Mouse (Mus musculus) Patski (cell line): ENCODE results near the gene Cdk14. TPM values are rescaled to one million over a fixed set of nuclear protein-coding genes. Genes with fewer than 3 reads are reported as not detected.

ENCODE experiments used
- ATAC-seq: fragments of 100-300 bp; one replicate; pipeline ENCODE4 v1.8.0; 2021
- CTCF ChIA-PET: fragments of 350-600 bp; sonication (Branson Sonifier 250); formaldehyde crosslinking; loops from one replicate; lab custom pipeline; 2022; ENCODE audit warnings: inconsistent platforms; lab: Charles Lee
- POLR2A ChIA-PET: fragments of 350-600 bp; sonication (Branson Sonifier 250); formaldehyde crosslinking; loops from one replicate; lab custom pipeline; 2022; ENCODE audit warnings: antibody characterized with exemption, inconsistent platforms; lab: Charles Lee
- DNase-seq: peaks from one replicate; pipeline ENCODE4 v3.0.0-alpha.2; 2011; ENCODE audit warnings: low read depth, low spot score
- H3K27me3 ChIP-seq: fragments of 371-371 bp; one replicate; pipeline ENCODE4 v1.5.1; 2021
- CTCF ChIP-seq: fragments of 100-300 bp; IDR thresholded peaks from one replicate; pipeline ENCODE4 v1.5.1; 2021
- in situ Hi-C: fragments of 300-500 bp; cut with MboI; formaldehyde crosslinking; loops from 3 replicates; pipeline ENCODE4 v1.11.1; 2018; ENCODE audit warnings: low pct_unique_long_range_greater_than_20kb, mixed read lengths
- polyA plus RNA-seq: library from polyadenylated mRNA; unstranded; gene quantifications from one replicate; pipeline ENCODE4 v1.2.3, GENCODE M21; 2021

Cdk14 gene
- polyA plus RNA-seq, 1 experiment from 2014 or later: 21.7 TPM

DNA sequence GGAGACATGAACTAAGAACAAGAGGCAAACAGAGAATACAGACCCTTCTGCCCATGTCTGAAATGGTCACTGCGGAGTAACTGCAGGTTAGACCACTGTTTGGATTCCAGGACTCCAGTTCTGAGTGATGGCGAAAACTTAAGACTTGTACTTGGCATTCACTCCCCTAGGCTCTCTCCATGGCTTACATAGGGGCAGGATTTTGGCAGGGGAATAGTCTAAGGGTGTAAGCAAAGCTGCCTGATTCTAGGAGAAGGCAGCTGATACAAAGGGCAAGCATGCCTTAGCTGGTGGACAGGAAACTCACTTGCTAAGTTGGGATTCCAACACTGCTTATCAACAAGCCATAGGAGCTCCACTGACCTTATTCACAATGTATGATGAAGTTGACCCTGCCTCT lies 521.9 kb downstream of the Cdk14 start:
- no peak for TF ChIP-seq CTCF
- POLR2A ChIA-PET: interaction anchor here (0.6 kb wide), 1 partner anchor 19 kb away, joined by 3 read pairs; no protein-coding TSS in a partner anchor
- H3K27me3 ChIP-seq: no peaks in the 10 kb centered on the region
- DNase-seq (no peak), ATAC-seq (no peak)
- in situ Hi-C loops: no loop called here
- CTCF ChIA-PET: interaction anchor here (0.7 to 1.2 kb wide), 3 partner anchors 14 to 19 kb away, joined by 3 read pairs; no protein-coding TSS in a partner anchor

DNA sequence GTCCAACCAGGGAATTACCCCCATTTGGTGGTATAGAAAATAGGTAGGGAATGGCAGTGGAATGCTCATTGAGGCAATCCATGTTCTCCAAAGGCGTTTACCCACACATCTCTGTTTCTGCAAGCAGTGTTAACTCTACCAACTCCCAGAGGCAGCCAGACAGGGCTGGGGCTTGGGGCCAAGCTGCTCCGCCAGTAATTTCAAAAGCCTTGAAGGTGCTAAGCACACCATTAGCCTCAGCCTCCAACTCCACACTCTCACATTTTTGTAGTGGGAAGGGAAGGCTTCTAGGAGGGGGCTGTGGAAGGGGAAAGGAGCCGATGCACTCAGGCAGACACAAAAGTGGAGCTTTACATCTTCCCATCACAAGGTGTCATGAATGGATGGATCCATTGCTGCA lies 525.1 kb downstream of the Cdk14 start:
- DNase-seq: no peak
- ChIA-PET CTCF (interaction anchor here (1.5 kb wide), 1 partner anchor 14 kb away, joined by 3 read pairs; no protein-coding TSS in a partner anchor), POLR2A (no interaction called here)
- TF ChIP-seq CTCF: no peak
- no peaks in the 10 kb centered on the region for H3K27me3 ChIP-seq
- ATAC-seq: no peak
- in situ Hi-C loops: no loop called here

DNA sequence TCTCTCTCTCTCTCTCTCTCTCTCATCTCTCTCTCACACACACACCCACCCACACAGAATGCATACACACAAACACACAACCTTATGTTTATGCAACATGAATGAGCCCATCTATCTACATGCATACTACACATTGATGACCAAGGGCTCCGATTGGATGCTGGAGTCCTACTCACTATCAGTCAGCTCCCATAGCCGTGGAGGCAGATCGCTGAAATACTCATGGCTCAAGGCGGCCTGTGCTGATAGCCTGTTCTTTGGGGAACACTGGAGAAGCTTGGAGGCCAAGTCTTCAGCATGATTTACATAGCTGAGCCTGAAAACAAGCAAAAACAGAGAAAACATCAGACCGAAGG lies 526.3 kb downstream of the Cdk14 start:
- ChIA-PET POLR2A (no interaction called here), CTCF (no interaction called here)
- H3K27me3 ChIP-seq: no peaks in the 10 kb centered on the region
- no peak for DNase-seq
- no peak for TF ChIP-seq CTCF
- in situ Hi-C loops: no loop called here
- ATAC-seq: no peak

DNA sequence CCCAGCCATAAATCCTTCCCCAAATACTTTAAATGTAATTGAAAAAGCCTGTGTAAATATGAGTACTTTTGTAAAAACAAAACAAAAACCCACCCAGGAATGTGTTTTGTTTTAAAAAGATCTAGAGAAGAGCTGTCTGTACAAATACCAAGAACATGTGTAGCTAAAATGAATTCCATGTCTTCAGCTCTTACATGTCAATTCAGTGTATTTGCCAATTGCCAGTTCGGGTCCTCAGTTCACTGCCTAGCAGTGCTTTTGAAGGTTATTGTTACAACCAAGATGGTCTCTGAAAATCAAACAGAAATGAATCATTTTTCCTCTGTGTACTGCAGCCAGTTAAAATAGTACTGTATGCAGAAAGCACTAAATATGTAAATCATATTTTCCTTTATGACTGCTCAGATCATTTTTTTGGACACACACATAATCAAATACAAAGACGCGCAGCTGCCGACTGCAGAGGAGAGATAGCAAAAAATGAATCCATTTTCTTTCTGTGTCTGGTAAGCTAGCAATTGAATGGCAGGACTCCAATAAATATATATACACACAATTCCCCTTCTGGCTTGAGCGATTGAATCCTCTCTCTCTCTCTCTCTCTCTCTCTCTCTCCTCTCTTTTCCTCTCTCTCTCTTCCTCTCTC lies 526.8 kb downstream of the Cdk14 start:
- ChIA-PET POLR2A (no interaction called here), CTCF (no interaction called here)
- DNase-seq (no peak), ATAC-seq (no peak)
- no peaks in the 10 kb centered on the region for H3K27me3 ChIP-seq
- no peak for TF ChIP-seq CTCF
- in situ Hi-C loops: no loop called here

DNA sequence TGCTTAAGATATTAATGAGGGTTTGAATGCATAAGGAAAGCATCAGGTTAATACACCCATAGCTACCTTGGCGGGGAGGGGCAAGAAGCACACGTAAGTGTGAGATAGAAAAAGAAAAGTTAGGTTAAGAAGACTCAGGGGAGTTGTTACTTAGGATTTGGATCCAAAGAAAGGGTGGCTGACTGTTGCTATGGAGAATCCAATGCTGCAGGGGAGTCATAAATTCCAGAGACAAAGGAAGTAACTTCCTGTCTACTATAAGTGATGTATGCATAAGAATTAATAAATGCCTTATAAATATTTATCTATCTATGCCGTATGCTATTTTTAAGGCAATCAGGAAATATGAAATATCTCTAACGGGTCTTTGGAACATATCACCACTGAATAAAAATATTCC lies 527.4 kb downstream of the Cdk14 start:
- in situ Hi-C loops: no loop called here
- CTCF ChIA-PET: no interaction called here
- POLR2A ChIA-PET: no interaction called here
- DNase-seq (no peak), ATAC-seq (no peak)
- TF ChIP-seq CTCF: no peak
- H3K27me3 ChIP-seq: no peaks in the 10 kb centered on the region

DNA sequence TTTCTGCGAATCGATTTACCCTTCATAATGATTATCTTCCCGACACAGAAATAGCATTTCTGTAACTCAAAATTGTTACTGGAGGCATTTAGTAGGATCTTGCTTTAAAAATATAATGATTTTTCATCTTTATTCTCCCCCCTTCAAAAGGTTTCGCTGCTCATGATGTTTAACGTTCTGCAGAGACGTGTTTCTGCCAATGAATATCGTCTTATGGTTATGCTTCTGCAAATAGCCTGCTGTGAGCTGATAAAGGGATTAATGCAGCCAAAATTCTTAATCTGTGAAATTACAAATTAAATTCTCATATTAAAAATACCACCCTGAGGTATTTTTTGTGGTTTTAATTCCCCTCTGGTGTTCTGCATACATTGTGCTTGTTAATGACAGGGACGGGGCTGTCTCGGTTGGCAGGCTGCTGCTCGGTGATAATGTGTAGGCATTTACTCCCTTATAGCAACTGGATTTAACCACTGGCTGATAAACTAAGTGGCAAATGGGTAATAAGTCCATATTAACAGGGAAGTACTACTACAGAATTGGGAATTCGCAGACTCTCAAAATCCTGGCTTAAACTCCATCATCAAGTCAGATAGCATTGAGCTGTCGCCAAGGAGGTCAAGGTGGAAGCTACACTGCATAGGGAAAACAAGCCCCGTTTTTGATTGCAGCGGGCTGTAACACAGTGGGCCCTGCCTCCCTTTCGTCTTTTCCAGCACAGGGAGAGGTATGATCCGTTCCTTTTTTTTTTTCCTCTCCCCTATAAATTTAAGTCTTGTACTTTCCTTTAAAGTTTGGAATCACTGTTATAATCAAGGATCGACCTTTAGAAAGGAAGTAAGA lies 528.0 kb downstream of the Cdk14 start:
- ChIA-PET CTCF (interaction anchor here (1.0 kb wide), 1 partner anchor 15 kb away, joined by 3 read pairs; no protein-coding TSS in a partner anchor), POLR2A (no interaction called here)
- in situ Hi-C loops: no loop called here
- ATAC-seq: no peak
- no peak for DNase-seq
- H3K27me3 ChIP-seq: no peaks in the 10 kb centered on the region
- no peak for TF ChIP-seq CTCF

DNA sequence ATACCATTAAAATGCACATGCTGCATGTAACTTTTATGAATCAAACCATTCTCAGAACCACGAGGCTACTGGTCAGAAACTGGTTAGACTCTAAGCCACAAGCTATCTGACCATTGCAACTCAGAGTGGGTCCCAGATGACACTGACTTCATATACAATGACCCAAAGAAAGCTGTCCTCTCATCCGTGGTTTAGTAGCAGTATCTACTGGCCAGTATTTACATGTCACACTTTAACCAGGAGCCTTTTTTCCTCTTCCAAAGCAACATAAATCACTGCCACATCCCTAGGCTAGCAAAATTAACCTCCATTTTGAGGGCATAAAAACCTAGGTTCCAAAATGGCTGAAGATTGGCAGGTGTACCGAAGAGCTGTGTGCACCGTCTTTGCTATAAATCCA lies 533.0 kb downstream of the Cdk14 start:
- ChIA-PET CTCF (interaction anchor here (1.1 to 1.2 kb wide), 3 partner anchors 14 to 106 kb away, joined by 3 read pairs; no protein-coding TSS in a partner anchor), POLR2A (no interaction called here)
- DNase-seq (no peak), ATAC-seq (no peak)
- no peaks in the 10 kb centered on the region for H3K27me3 ChIP-seq
- in situ Hi-C loops: no loop called here
- no peak for TF ChIP-seq CTCF

DNA sequence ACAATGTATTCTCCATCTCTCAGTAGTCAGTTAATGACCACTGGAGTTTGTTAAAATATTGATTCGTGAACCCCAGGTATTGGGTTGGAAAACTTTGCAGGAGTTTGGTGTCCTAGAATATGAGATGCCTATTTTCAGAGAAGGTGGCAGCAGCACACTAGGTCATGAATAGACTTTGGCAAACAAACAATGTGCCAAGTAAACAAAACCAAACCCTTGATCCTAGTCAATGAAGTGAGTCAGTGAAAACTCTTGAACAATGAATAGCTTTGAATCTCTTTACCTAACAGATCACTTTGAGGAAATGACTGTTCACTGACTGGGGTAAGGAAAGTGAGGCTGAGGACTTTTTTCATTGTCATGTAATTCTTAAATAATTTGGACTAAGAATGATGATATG lies 537.3 kb downstream of the Cdk14 start:
- in situ Hi-C loops: no loop called here
- DNase-seq (no peak), ATAC-seq (no peak)
- CTCF ChIA-PET: interaction anchor here (1.2 to 2.1 kb wide), 3 partner anchors 16 to 116 kb away, joined by 3 to 5 read pairs (median 4); no protein-coding TSS in a partner anchor
- no peaks in the 10 kb centered on the region for H3K27me3 ChIP-seq
- POLR2A ChIA-PET: no interaction called here
- no peak for TF ChIP-seq CTCF

DNA sequence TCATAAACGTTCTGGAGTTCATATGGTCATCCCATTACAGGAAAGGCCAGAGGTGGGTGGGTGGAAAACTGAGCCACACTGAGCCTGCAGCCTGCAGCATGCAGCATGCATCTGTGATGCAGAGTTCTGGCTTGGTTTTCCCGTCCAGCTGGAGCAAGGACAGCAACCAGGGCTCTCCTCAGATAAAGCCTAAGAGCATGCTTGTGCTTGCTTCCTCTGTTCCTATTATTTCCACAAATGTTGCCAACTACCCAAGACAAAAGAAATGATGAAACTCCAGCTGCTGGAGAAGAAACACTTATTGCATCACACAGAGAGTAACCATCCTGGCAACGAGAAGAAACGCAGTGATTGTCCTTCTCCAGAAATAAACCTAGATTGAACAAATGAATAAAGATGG lies 539.8 kb downstream of the Cdk14 start:
- ChIA-PET CTCF (interaction anchor here (0.9 to 2.2 kb wide), 2 partner anchors 9 to 30 kb away, joined by 3 to 7 read pairs; no protein-coding TSS in a partner anchor), POLR2A (no interaction called here)
- ATAC-seq: no peak
- H3K27me3 ChIP-seq: no peaks in the 10 kb centered on the region
- no peak for TF ChIP-seq CTCF
- in situ Hi-C loops: no loop called here
- DNase-seq: no peak

DNA sequence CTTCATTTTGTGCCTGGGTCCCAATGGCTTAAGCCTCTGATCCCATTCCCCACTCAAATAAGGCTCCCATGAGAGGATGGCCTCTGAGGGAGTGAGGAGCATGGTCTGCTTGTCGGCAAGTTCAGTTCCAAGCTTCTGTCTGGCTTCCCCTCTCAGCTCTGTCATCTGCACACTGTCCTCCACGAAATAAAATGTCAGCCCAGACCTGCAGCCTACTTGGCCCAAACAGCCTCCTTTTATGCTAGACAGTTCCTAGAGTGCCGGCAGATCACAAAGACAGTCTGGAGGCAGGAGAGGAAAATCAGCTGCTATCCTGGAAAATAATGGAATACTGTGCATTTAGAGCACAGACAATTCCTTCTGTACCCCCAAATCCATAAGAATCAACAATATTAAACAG lies 541.2 kb downstream of the Cdk14 start:
- TF ChIP-seq CTCF: no peak
- H3K27me3 ChIP-seq: no peaks in the 10 kb centered on the region
- CTCF ChIA-PET: interaction anchor here (1.0 to 2.5 kb wide), 3 partner anchors 10 to 20 kb away, joined by 3 to 13 read pairs (median 5); no protein-coding TSS in a partner anchor
- ATAC-seq: no peak
- no peak for DNase-seq
- POLR2A ChIA-PET: no interaction called here
- in situ Hi-C loops: no loop called here

DNA sequence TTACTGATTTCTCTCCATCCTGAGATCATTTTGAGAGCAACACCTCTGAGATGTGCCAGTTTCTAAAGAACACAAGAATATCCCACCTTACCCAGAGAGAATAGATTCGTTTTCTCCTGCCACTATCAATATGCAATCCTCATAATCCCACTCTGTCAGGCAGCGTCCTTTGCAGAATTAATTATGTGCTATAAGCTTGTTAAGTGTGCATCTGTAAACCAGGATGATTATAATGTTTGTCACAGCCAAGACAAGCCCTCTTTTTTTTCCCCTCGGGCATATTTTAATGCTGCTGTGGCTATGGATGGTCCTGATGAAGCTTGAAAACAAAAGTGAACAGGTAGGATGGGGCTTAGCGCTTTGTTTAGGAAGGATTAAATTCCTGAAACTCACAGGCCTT lies 542.5 kb downstream of the Cdk14 start:
- ATAC-seq (no peak), DNase-seq (no peak)
- in situ Hi-C loops: no loop called here
- TF ChIP-seq CTCF: no peak
- no peaks in the 10 kb centered on the region for H3K27me3 ChIP-seq
- CTCF ChIA-PET: interaction anchor here (0.9 to 2.5 kb wide), 4 partner anchors 8 to 144 kb away, joined by 3 to 13 read pairs (median 4); no protein-coding TSS in a partner anchor
- POLR2A ChIA-PET: no interaction called here
